Mouse (Mus musculus) megakaryocyte, adult 5-6 weeks (primary cell): Measurements from ENCODE around the gene Gm26602. TPM values are rescaled to one million over a fixed set of nuclear protein-coding genes. Genes with fewer than 3 reads are reported as not detected.
"Not testable (repeated sequence)": the region's sequence is repeated elsewhere in the genome, so short reads cannot be mapped to it uniquely, and the experiment has no call there.

Experiments
- ATAC-seq: 2 replicates; pipeline ENCODE4 v1.8.0; 2016; ENCODE audit warnings: mild to moderate bottlenecking, inconsistent platforms; ENCODE audit not compliant: poor library complexity, severe bottlenecking
- total RNA-seq, 2 experiments: library from RNA; stranded (forward) in 1 of 2; stranded (reverse) in 1 of 2; fragments of 153-499, 151-499 nt in 1 of 2; fragments of 221-1000, 200-1000 nt in 1 of 2; gene quantifications; 2 replicates each; pipeline versions ENCODE4 v1.2.3 to v1.2.4; 2015 to 2017

The Gm26602 gene
- total RNA-seq, 2 experiments from 2014 or later = not detected

GRCm38 (mm10) chr10:79956643-79957154 is 46.0 kb downstream of the Gm26602 start:
- ATAC-seq = no peak

DNA sequence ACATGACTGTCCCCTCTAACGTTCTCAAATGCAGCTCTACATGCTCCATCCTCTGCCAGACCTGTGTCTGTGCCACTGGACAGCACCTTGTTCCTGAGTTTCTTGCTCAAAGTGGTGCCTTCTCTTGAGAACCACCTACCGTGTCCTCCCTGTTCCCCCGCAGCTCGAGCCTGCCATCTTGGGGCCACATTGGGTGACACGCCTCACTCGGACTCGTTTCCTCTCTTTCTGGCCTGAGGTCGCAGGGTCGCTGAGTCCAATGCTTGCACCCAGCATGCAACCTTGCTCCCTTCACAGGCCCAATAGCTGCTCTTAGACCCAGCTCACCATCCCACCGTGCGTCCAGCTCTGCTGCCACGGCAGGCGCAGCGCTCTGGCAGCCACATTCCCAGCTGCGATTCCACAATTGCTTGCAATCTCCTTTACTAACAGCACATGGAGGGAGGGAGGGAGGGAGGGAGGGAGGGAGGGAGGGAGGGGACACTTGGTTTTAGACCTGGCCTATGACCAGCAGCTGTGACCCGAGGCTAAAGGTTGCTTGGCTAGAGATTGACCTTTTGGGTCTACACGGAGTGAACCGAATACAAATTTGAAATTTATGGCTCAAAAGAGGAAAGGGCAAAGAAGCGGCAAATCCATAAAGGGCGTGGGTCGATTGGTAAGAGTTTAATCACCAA is 47.6 kb downstream of the Gm26602 start:
- peak; percentile 68 for ATAC-seq

GRCm38 (mm10) chr10:79959412-79959811 is 48.8 kb downstream of the Gm26602 start:
- ATAC-seq = not testable (repeated sequence)

GRCm38 (mm10) chr10:79959847-79960601 is 49.4 kb downstream of the Gm26602 start, which contains the start of gene Wdr18:
Gene Wdr18 (plus strand): TSS chr10:79960152.
- ATAC-seq = peak; percentile 87

Other genes starting within 250 kb of the Gm26602 start
Only the 30 nearest of the 35 such genes appear.
- gene Gzmm, start 221.8 kb upstream of the Gm26602 start, total RNA-seq (2015) = 2.0 and 2.4 TPM in 2 replicates
- 0.20 and 0.92 TPM in 2 replicates for gene Gzmm, start 221.8 kb upstream of the Gm26602 start, total RNA-seq (2017)
- 289 and 306 TPM in 2 replicates for gene Bsg, start 206.4 kb upstream of the Gm26602 start, total RNA-seq (2015)
- gene Bsg, start 206.4 kb upstream of the Gm26602 start, total RNA-seq (2017) = 194 and 196 TPM in 2 replicates
- gene Hcn2, start 194.2 kb upstream of the Gm26602 start, total RNA-seq (2015) = 0.04 TPM in 1 of 2 replicates, not detected in the other
- not detected in 2 replicates for gene Hcn2, start 194.2 kb upstream of the Gm26602 start, total RNA-seq (2017)
- gene Polrmt, start 164.3 kb upstream of the Gm26602 start, total RNA-seq (2015) = 20.9 and 27.8 TPM in 2 replicates
- 9.7 and 12.6 TPM in 2 replicates for gene Polrmt, start 164.3 kb upstream of the Gm26602 start, total RNA-seq (2017)
- gene Fgf22, start 155.8 kb upstream of the Gm26602 start, total RNA-seq (2015) = not detected in 2 replicates
- not detected in 2 replicates for gene Fgf22, start 155.8 kb upstream of the Gm26602 start, total RNA-seq (2017)
- 30.4 and 34.0 TPM in 2 replicates for gene Rnf126, start 143.9 kb upstream of the Gm26602 start, total RNA-seq (2015)
- 12.5 and 13.0 TPM in 2 replicates for gene Rnf126, start 143.9 kb upstream of the Gm26602 start, total RNA-seq (2017)
- 3.9 and 5.3 TPM in 2 replicates for gene Fstl3, start 133.6 kb upstream of the Gm26602 start, total RNA-seq (2015)
- 1.7 and 2.7 TPM in 2 replicates for gene Fstl3, start 133.6 kb upstream of the Gm26602 start, total RNA-seq (2017)
- 2.7 and 5.6 TPM in 2 replicates for gene Prss57, start 119.9 kb upstream of the Gm26602 start, total RNA-seq (2015)
- gene Prss57, start 119.9 kb upstream of the Gm26602 start, total RNA-seq (2017) = 1.2 and 1.8 TPM in 2 replicates
- 39.3 and 42.2 TPM in 2 replicates for gene Palm, start 117.3 kb upstream of the Gm26602 start, total RNA-seq (2015)
- 30.2 and 35.5 TPM in 2 replicates for gene Palm, start 117.3 kb upstream of the Gm26602 start, total RNA-seq (2017)
- not detected in 2 replicates for gene Misp, start 89.9 kb upstream of the Gm26602 start, total RNA-seq (2015)
- not detected in 2 replicates for gene Misp, start 89.9 kb upstream of the Gm26602 start, total RNA-seq (2017)
- 138 and 144 TPM in 2 replicates for gene Ptbp1, start 56.4 kb upstream of the Gm26602 start, total RNA-seq (2015)
- gene Ptbp1, start 56.4 kb upstream of the Gm26602 start, total RNA-seq (2017) = 97.9 and 133 TPM in 2 replicates
- 322 and 372 TPM in 2 replicates for gene Prtn3, start 36.4 kb upstream of the Gm26602 start, total RNA-seq (2015)
- gene Prtn3, start 36.4 kb upstream of the Gm26602 start, total RNA-seq (2017) = 92.6 and 97.3 TPM in 2 replicates
- 6.2 and 10.6 TPM in 2 replicates for gene Plppr3, start 36.2 kb upstream of the Gm26602 start, total RNA-seq (2015)
- 13.2 and 17.6 TPM in 2 replicates for gene Plppr3, start 36.2 kb upstream of the Gm26602 start, total RNA-seq (2017)
- gene Elane, start 24.6 kb upstream of the Gm26602 start, total RNA-seq (2015) = 348 and 366 TPM in 2 replicates
- gene Elane, start 24.6 kb upstream of the Gm26602 start, total RNA-seq (2017) = 161 and 164 TPM in 2 replicates
- not detected in 2 replicates for gene Cfd, start 20.0 kb upstream of the Gm26602 start, total RNA-seq (2015)
- gene Cfd, start 20.0 kb upstream of the Gm26602 start, total RNA-seq (2017) = not detected in 2 replicates
- 12.0 and 13.6 TPM in 2 replicates for gene Med16, start 1.9 kb upstream of the Gm26602 start, total RNA-seq (2015)
- 17.5 and 18.0 TPM in 2 replicates for gene Med16, start 1.9 kb upstream of the Gm26602 start, total RNA-seq (2017)
- 0.18 and 0.29 TPM in 2 replicates for gene Kiss1r, start 6.1 kb downstream of the Gm26602 start, total RNA-seq (2015)
- 0.26 and 0.77 TPM in 2 replicates for gene Kiss1r, start 6.1 kb downstream of the Gm26602 start, total RNA-seq (2017)
- 118 and 121 TPM in 2 replicates for gene R3hdm4, start 10.4 kb downstream of the Gm26602 start, total RNA-seq (2015)
- 92.1 and 134 TPM in 2 replicates for gene R3hdm4, start 10.4 kb downstream of the Gm26602 start, total RNA-seq (2017)
- gene Arid3a, start 16.2 kb downstream of the Gm26602 start, total RNA-seq (2015) = 36.7 and 38.7 TPM in 2 replicates
- gene Arid3a, start 16.2 kb downstream of the Gm26602 start, total RNA-seq (2017) = 59.2 and 67.8 TPM in 2 replicates
- 10.6 and 15.7 TPM in 2 replicates for gene Wdr18, start 49.3 kb downstream of the Gm26602 start, total RNA-seq (2015)
- 7.8 TPM in 2 replicates for gene Wdr18, start 49.3 kb downstream of the Gm26602 start, total RNA-seq (2017)
- gene Grin3b, start 59.9 kb downstream of the Gm26602 start, total RNA-seq (2015) = not detected in 2 replicates
- gene Grin3b, start 59.9 kb downstream of the Gm26602 start, total RNA-seq (2017) = 0.18 TPM in 1 of 2 replicates, not detected in the other
- gene Tmem259, start 73.5 kb downstream of the Gm26602 start, total RNA-seq (2015) = 51.6 and 52.2 TPM in 2 replicates
- gene Tmem259, start 73.5 kb downstream of the Gm26602 start, total RNA-seq (2017) = 52.1 and 53.2 TPM in 2 replicates
- 174 and 175 TPM in 2 replicates for gene Cnn2, start 77.7 kb downstream of the Gm26602 start, total RNA-seq (2015)
- gene Cnn2, start 77.7 kb downstream of the Gm26602 start, total RNA-seq (2017) = 286 and 299 TPM in 2 replicates
- 32.6 and 34.7 TPM in 2 replicates for gene Abca7, start 85.6 kb downstream of the Gm26602 start, total RNA-seq (2015)
- gene Abca7, start 85.6 kb downstream of the Gm26602 start, total RNA-seq (2017) = 33.6 and 37.4 TPM in 2 replicates
- 135 and 140 TPM in 2 replicates for gene Arhgap45, start 105.8 kb downstream of the Gm26602 start, total RNA-seq (2015)
- gene Arhgap45, start 105.8 kb downstream of the Gm26602 start, total RNA-seq (2017) = 235 and 237 TPM in 2 replicates
- gene Polr2e, start 128.9 kb downstream of the Gm26602 start, total RNA-seq (2015) = 70.2 and 70.7 TPM in 2 replicates
- gene Polr2e, start 128.9 kb downstream of the Gm26602 start, total RNA-seq (2017) = 58.4 and 69.2 TPM in 2 replicates
- gene Gpx4, start 136.3 kb downstream of the Gm26602 start, total RNA-seq (2015) = 259 and 303 TPM in 2 replicates
- gene Gpx4, start 136.3 kb downstream of the Gm26602 start, total RNA-seq (2017) = 375 and 378 TPM in 2 replicates
- gene Sbno2, start 194.7 kb downstream of the Gm26602 start, total RNA-seq (2015) = 32.4 and 33.0 TPM in 2 replicates
- gene Sbno2, start 194.7 kb downstream of the Gm26602 start, total RNA-seq (2017) = 41.9 and 46.7 TPM in 2 replicates
- gene Stk11, start 204.9 kb downstream of the Gm26602 start, total RNA-seq (2015) = 58.0 and 60.7 TPM in 2 replicates
- 142 and 146 TPM in 2 replicates for gene Stk11, start 204.9 kb downstream of the Gm26602 start, total RNA-seq (2017)
- gene Atp5d, start 227.8 kb downstream of the Gm26602 start, total RNA-seq (2015) = 161 and 162 TPM in 2 replicates
- 31.0 and 34.7 TPM in 2 replicates for gene Atp5d, start 227.8 kb downstream of the Gm26602 start, total RNA-seq (2017)